Mouse (Mus musculus): ENCODE results near the gene Zswim8.

Gene Zswim8

DNA sequence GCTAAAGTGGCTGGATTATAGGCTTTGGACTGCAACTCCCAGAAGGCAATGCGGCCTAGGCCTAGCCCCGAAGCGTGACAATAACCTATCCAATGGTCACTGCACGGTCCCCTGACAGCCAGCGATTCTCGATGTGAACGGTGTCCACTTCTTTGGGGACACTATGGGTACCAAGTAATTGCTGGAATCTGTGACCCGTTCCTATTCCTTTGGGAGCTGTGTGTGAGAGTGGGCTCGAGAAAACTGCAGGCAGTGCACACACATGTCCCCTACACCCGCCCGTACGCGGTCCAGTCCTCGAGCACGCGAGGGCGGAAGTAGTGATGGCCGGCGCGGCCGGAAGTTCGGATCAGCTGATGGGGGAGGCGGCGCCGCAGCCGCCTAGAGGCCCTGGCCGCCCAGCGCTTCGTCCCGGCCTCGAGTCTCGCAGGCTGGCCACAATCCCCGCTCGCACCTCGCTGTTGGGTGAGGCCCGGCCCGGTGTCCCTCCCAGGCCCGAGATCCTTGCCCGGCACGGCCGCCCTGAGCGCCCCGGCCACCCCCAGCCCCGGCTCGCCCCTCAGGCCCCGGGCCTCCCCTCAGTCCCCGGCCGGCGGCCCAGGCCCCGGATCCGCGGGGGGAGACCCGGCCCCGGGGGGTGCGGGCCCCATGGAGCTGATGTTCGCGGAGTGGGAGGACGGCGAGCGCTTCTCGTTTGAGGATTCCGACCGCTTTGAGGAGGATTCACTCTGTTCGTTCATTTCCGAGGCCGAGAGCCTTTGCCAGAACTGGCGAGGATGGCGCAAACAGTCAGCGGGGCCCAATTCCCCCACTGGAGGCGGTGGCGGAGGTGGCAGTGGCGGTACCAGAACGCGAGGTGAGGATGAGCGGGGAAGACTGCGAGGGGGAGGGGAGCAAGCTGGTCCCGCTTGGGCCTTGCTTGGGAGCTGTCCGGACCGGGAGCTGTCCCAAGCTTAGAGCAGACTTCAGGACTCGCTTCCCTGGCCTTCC, at the start of gene Zswim8:
TSS of gene Zswim8 (plus strand) at position 352 of the 990 bp plus-strand sequence.
- peak; percentile 90 for DNase-seq

DNA sequence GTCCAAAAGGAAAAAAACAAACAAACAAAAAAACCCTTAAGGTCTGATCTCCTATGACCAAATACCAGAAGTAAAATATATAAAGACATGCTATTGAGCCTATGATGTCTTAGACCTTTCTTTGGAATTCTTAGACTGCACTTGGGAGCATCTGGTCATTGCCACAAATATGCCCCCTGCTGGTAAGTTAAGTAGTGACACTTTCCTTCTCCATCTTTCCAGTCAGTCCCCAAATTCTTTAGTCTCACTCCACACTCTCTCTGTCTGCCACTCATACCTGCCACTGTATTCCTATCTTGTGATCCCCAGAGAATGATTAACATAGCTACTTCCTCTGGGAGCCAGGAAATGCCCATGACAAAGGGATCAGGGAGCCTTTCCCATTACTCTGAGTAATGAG, 49.0 kb upstream of the Zswim8 start:
- peak; percentile 33 for DNase-seq

DNA sequence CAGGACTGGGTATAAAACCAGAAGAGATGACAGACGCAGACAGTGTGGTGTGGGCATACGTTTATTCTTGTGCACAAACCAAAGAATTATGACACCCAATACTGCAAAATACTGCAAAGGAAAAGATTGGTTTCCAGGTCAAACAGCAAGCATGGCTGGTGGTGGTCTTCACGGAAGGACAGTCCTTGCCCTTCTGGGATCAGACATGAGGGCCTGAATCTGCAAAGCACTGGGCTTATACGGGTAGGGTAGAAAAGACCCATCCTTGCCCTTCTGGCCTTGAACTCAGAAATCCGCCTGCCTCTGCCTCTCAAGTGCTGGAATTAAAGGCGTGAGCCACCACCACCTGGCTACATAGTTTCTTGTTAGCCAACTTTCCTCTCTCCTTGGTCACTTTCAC, 48.5 kb upstream of the Zswim8 start:
- DNase-seq = no peak

DNA sequence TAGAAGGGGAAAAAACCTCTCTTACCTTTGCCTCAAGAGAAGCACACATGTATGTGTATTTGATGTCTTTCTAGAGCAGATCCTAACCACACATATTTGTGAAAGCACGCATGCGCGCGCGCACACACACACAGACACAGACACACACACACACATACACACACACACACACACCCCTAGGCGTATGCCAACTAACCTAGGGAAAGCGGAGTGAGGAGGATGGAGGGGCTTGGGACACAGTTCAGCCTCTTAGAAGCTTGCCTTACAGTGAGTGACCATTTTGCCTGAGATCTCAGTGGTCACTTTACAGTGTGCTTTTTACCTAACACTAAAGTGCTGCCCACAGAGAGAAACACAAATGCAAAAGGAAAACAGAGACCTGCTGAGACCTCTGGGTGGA, 47.7 kb upstream of the Zswim8 start:
- no peak for DNase-seq

DNA sequence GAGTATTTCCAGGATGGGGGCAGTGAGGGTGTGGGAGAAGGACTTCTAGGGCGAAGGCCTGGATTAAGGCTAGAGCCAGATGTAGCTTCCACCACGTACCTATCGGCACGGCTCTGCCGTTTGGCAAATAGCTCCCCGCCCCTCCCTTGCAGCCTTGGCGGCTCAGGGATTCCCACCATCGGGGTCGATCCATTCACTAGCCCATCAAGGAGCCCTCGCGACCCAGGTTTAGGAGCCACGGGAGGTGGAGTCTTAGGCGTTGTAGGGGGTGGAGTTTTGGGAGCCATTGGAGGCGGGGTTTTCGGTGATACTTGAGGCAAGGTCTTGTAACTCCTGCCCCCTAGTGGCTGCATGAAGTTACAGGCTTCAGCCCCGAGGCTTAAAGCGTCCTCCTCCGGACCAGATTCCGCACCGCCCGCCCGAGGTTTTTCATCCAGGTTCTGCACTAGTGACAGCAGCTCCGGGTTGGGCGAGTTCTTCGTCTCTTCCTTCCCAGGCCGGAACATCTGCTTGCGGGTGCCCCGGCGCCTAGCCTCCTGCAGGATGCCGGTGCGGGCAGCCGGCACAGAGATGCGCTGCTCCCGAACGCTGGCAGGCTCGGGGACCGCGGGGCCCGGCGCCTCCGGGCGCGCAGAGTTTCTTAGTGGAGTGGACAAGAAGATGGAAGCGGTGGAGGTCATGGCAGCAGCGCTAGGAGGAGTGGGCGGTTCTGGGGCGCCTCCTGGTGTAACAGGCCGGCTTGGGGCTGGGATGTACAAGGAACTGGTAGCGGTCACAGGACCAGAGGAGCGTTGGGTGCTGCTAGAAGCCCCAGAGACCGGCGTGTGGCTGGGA, 46.3 kb upstream of the Zswim8 start:
- DNase-seq = peak; percentile 96

DNA sequence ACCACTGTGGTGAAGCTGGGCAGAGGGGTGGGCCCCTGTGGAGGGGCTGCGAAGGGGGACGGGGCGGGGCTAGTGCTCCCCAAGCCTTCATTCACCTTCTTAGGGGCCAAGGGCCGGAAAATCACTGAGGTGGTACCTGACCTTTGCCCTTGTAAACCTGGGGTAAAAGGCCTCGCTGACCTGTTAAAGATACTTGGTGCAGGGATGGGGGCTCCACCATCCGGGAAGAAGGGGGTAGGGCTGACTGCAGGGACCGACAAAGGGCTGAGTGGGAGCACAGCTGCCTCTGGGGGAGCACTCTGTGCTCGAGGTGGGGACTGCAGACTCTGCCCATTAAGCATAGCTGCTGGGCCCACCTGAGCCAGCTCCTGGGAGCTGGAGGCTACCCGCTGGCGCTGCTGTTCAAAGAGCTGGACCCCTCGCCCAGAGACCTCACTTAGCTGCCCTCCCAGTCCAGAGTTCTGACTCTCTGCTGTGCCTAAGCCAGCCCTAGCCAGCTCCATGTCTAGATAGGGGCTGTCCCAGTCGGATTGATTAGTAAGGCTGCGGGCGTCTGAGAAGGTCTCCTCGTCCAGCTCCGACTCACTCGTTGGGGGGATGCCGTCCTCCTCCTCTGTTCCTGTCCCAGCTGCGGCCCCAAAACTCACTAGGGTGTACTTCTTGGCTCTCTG, 45.6 kb upstream of the Zswim8 start:
- DNase-seq = peak; percentile 34

DNA sequence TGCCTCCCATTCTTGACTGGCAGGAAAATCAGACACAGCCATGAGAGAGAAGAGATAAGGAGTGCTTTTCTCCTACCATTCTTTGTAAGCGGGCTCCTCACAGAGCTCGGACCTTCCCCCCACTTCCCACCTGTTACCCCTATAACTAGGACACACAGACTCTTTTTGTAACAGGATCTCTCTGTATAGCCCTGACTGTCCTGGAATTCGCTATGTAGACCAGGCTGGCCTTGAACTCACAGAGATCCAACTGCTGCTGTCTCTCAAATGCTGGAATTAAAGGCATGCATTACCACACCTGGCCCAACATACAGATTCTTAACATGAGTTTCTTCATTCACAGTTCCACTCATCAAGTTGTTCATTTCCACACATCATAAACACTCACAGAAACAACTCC, 44.6 kb upstream of the Zswim8 start:
- no peak for DNase-seq

DNA sequence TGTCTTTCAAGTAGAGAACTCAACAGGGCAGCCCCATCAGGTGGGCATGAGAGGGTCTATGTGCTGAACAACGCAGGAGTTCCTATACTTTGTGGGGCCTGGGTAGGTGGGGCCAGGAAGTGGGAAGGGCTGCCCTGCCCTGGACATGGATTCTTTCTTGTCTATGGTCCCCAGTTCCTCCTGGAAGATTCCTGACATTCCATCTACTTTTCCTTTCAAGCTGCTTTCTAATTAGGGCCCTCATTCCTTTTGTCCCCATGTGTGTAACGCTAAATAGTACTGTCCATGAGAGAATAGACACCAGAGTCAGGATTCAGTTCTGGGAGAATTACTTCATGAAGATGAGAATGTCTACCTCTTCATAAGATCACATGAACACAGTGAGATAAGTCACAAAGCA, 43.8 kb upstream of the Zswim8 start:
- DNase-seq = no peak

DNA sequence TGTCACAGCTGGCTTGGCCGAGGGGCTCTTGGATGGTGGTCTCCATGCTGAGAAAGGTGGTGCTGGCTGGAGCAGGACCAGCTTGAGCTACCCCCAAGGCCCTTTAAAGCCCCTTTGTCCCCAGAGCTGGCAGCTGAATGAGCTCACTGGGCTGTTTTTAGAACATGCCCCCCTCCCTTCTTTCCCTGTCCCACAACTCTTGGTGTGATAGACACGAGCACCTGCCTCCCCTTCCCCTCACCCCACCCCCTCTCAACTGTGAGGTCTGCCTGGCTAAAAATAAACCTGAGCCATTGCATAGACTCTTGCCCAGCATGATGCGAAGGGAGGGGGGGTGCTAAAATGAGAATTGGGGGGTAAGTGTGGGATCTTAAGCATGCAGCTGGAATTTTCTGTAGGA, 42.9 kb upstream of the Zswim8 start:
- no peak for DNase-seq

DNA sequence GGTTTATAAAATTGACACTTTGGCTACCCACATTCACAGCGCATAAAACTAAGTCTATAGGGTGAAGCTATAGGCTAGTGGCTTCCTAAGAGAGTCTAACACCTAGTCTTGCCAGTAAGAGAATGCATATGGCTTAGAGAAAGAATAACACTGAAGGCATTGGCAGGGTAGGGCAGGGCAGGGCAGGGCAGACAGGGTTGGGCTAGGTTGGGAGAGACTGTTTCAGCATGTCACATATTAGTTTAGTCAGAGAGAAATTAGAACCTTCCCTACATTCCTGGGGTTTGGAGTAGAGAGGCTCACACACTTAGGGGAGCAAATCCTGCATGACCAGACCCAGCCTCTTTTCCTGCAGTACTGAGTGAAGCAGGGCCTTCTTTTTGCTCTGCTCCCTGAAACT, 39.9 kb upstream of the Zswim8 start:
- DNase-seq = no peak

DNA sequence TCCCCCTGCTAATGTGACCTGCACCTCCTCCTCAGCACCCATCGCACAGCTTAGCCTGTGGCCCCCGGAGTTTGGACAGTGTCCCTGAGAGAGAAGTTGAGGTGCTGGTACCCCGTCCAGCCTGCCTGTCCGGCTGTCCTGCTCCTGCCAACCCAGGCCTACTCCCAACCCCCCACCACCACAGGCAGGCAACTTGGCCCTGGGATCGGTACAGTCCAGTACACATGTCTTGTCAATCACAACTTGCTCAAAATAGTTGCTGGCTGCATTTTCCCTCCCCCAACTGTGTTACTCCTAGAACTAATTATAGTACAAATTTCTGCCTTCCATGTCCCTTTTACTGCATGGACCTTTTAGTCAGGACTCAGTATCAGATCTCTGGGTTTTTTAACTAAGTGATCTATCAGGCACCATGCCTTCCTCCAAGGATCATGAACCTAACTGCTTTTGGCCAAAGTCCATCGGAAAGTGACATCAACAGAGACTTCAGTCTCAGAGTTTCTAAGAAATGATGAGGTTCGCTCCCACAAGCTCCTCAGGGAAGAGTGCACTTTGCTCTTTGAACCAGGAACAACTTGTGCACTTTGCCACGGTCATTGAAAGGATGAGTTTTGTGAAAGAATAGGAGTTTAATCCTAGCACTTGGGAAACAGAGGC, 39.1 kb upstream of the Zswim8 start, which contains the start of gene Synpo2l:
TSS of gene Synpo2l (minus strand) at position 201 of the 657 bp plus-strand sequence.
- DNase-seq = no peak

DNA sequence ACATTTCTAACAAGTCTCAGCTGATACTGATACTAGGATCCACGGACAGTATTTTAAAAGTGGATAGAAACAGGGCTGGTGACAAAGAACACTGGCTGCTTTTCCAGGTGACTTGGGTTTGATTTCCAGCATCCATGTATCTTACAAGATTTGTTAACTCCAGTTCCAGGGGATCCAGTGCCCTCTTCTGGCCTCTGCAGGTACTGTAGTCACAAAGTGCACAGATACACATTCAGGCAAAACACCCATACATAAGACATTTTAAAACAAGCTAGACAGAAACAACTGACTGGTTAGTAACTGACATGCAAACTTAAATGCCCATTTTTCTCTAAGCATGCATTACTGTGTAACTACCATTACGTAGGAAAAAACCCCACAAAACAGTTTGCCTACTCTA, 34.4 kb upstream of the Zswim8 start:
- DNase-seq = peak; percentile 36

DNA sequence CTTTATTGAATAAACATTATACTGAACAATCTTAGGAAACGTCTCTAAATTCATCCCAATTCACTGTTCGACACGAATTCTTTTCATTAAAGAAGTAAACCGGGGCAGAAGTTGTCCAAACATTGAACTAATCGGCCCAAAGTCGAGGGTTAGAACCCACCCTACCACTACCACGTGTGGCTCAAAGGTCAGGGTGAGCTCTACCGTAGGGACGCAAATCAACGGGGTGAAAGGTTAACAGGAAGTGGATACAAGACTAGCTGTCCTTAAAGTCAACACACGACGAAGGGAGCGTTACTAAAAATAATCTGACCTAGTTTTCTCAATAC, 33.7 kb upstream of the Zswim8 start:
- no peak for DNase-seq

DNA sequence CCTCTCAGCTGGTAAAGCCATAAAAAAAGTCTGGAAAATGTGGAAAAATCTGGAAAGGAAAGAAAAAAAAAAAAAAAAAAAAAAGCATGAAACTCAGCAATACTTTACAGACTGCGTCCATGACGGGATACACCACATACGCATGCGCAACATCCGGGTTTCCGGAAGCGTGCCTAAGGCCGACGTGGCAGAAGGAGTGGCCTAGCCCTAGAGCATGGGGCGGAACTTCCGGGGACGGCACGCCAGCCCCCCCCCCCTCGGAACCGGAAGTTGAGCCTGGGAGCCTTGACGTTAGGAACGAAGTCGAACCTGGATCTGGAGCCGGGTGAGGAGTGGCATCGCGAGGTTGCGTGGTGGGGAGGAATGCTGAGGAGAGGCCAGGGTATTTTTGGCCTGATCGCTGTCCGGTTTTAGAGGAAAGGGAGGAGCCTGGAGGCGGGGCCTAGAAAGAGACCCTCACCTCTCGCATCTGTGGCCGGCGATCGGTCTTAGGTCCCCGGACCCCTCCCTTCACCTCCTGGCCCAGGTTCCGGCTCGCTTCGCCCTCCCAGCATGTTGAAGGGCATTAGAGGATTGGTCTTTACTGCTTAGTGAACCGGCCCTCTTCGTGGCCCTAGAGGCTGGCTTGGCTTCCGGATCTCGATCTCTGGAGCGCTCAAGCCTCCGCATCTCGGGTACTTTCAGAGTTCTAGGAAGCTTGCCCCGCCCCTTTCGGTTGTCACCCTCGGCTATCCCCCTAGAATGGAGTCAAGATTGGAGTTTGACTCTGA, 33.1 kb upstream of the Zswim8 start, which contains the start of gene Sec24c:
TSS of gene Sec24c (plus strand) at position 245 of the 770 bp plus-strand sequence.
- peak; percentile 95 for DNase-seq

DNA sequence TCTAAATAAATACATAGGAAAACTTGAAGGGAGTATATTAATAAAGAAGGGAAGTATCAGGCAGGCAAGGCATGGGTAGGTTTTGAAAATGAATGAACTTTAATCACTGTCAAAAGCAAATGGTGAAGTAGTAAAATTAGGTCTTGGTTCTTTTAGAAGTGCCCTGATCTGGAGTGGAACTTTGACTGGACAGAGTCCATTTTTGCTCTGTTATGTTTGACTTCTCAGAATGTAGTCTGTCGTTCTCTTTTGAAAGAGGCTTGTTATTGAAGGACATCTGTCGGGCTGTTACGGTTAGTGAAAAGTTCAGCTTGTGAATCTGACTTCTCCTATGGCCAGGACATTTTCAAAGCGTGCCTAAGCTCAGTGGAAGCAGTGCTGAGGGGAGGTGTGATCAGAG, 29.4 kb upstream of the Zswim8 start:
- no peak for DNase-seq

DNA sequence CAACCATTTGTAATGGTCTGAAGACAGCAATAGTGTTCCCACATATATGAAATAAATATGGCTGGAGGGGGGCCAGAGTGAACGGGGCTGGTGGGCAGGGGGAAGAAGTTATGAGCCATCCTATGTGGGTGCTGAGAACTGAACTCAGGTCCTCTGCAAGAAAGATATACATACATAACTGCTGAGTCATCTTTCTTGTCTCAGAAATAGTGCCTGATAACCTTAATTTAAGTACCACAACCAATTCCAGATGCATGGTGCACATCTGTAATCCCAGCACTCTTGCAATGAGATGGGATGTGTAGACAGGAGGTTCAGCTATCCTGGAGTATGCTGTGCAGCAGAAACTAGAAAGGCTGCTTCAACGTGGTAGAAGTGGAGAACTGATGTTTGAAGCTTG, 25.6 kb upstream of the Zswim8 start:
- no peak for DNase-seq

DNA sequence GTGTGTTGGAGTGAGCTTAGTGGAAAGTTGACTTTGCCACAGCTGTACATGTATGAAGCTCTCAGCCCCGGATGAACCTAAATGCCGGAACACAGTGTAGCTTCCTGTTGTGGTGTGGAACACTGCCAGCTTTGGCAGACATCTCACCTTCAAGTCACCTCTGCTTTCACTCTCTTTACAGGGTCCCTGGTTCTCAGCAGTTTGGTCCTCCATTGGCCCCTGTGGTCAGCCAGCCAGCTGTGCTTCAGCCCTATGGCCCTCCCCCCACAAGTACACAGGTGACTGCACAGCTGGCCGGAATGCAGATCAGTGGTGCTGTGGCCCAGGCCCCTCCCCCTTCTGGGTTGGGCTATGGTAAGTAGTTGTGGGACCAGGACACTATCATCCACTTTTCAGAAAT, 24.9 kb upstream of the Zswim8 start:
- no peak for DNase-seq

DNA sequence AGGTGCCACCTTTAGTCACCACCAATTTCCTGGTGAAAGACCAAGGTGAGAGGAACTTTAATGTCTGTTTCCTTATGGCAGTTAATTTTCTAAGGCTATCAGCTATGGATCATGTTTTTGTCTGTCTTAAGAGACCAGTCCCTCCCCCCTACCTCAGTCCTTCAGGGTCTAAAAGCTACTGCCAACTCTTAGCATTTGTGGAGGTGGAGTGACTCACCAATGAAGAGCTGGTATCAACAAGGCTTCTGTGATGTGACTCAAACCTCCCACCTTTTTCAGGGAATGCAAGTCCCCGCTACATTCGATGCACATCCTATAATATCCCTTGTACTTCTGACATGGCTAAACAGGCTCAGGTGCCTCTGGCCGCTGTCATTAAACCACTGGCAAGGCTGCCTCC, 20.8 kb upstream of the Zswim8 start:
- no peak for DNase-seq

DNA sequence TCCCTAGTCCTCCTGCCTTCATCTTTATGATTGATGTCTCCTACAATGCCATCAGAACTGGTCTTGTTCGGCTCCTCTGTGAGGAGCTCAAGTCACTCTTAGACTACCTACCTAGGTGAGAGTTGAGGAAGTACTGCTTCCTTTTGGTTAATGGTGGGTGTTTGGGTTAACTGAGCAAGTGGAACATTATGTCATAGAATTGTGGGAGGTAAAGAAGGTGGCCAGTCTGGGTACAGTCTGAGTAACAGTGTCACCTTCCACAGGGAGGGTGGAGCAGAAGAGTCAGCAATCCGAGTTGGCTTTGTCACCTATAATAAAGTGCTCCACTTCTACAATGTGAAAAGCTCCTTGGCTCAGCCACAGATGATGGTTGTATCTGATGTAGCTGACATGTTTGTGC, 18.3 kb upstream of the Zswim8 start:
- no peak for DNase-seq

DNA sequence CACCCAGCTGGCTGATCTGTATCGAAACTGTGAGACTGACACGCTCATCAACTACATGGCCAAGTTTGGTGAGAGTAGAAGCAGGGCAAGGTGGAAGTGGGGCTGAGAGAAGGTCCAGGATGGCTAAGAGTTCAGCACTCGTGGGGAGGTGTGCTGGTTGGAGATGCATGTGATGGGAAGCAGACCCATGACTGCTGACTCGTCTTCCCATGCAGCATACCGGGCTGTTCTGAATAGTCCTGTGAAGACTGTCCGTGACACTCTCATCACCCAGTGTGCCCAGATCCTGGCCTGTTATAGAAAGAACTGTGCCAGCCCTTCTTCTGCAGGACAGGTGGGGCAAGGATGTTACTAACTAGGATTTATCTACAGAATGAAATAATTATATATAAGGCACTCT, 15.6 kb upstream of the Zswim8 start:
- no peak for DNase-seq

DNA sequence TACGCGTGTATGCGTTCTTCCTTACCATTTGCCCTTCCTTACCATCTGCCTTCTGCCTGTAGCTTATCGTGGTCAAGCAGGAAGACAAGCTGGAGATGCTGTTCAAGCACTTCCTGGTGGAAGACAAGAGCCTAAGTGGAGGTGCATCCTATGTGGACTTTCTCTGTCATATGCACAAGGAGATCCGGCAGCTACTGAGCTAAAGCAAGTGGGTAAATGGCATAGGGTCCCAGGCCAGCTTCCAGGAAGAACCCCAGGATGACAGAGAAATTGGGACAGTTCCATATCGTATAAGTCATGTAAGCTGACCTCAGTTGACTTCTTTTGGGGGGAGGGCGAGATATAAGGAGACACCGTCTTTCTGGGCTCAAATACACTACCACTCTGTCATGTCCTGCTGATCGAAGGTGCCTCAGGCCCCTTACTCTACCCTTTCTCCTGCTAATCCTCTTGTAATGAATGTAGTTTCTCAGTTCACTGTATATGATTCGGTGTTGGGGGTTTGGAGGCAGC, 13.7 kb upstream of the Zswim8 start:
- no peak for DNase-seq

Measured in cerebellum, adult 8-10 months (tissue).